Mouse (Mus musculus) left cerebral cortex, postnatal 25 days (tissue): ENCODE results near the gene Zzz3. TPM values are rescaled to one million over a fixed set of nuclear protein-coding genes. Genes with fewer than 3 reads are reported as not detected.

ENCODE experiments used
- DNase-seq, 2 experiments: peaks; one replicate each; pipeline ENCODE4 v3.0.0; 2022; ENCODE audit warnings: low spot score in 2 of 2, mixed read lengths in 1 of 2
- intact Hi-C: fragments of 180-260 bp; cut with DNase I; formaldehyde crosslinking; loops from one replicate; pipeline ENCODE4 v1.15.1; 2025
- total RNA-seq, 2 experiments: library from RNA; stranded (reverse); gene quantifications; 2 replicates each; pipeline ENCODE4 v1.2.3; 2021

The Zzz3 gene
- total RNA-seq, 2 experiments from 2014 or later = 41.2 to 43.7 TPM

- DNase-seq = no peak
- intact Hi-C loops = loop anchor here (2.0 to 5.0 kb wide), 3 partner anchors 79 to 350 kb away; partner anchors contain the start of gene Ak5
These were observed 2.2 kb downstream of the Zzz3 start for GRCm38 (mm10) chr3:152397335-152397940.

- no peak for DNase-seq
- intact Hi-C loops = no loop called here
These were observed 5.2 kb downstream of the Zzz3 start for GRCm38 (mm10) chr3:152400441-152400840.

- no peak for DNase-seq
- intact Hi-C loops = no loop called here
These were observed 5.6 kb downstream of the Zzz3 start for GRCm38 (mm10) chr3:152400875-152401274.

GRCm38 (mm10) chr3:152401964-152402670 lies 6.8 kb downstream of the Zzz3 start:
- peak in 1 of 2 experiments; percentile 38 for DNase-seq
- intact Hi-C loops = no loop called here

- no peak for DNase-seq
- intact Hi-C loops = no loop called here
These were observed 7.4 kb downstream of the Zzz3 start for GRCm38 (mm10) chr3:152402671-152403066.

GRCm38 (mm10) chr3:152403827-152404226 lies 8.6 kb downstream of the Zzz3 start:
- DNase-seq = no peak
- intact Hi-C loops = no loop called here

- intact Hi-C loops = no loop called here
- peak in 1 of 2 experiments; percentile 55 for DNase-seq
These were observed 10.1 kb downstream of the Zzz3 start for GRCm38 (mm10) chr3:152405420-152405819.

- DNase-seq = no peak
- intact Hi-C loops = no loop called here
These were observed 10.8 kb downstream of the Zzz3 start for GRCm38 (mm10) chr3:152405978-152406640.

- DNase-seq = no peak
These were observed 15.8 kb downstream of the Zzz3 start for GRCm38 (mm10) chr3:152410980-152411551.

GRCm38 (mm10) chr3:152412362-152412761 lies 17.1 kb downstream of the Zzz3 start:
- peak in 1 of 2 experiments; percentile 21 for DNase-seq
- intact Hi-C loops = no loop called here

More at GRCm38 (mm10) chr3:152410980-152411551, 15.8 kb downstream of the Zzz3 start:
- intact Hi-C loops = no loop called here

- intact Hi-C loops = no loop called here
These were observed 33.7 kb downstream of the Zzz3 start for GRCm38 (mm10) chr3:152428925-152429324.

GRCm38 (mm10) chr3:152432677-152433076 lies 37.4 kb downstream of the Zzz3 start:
- intact Hi-C loops = no loop called here
- no peak for DNase-seq

More at GRCm38 (mm10) chr3:152428925-152429324, 33.7 kb downstream of the Zzz3 start:
- DNase-seq = peak in 1 of 2 experiments; percentile 45

- no peak for DNase-seq
- intact Hi-C loops = no loop called here
These were observed 40.3 kb downstream of the Zzz3 start for GRCm38 (mm10) chr3:152435590-152435989.

GRCm38 (mm10) chr3:152438068-152438467 lies 42.8 kb downstream of the Zzz3 start:
- intact Hi-C loops = no loop called here
- no peak for DNase-seq

GRCm38 (mm10) chr3:152442795-152443194 lies 47.5 kb downstream of the Zzz3 start:
- DNase-seq = no peak
- intact Hi-C loops = no loop called here

GRCm38 (mm10) chr3:152444114-152444513 lies 48.8 kb downstream of the Zzz3 start:
- no peak for DNase-seq
- intact Hi-C loops = no loop called here

- no peak for DNase-seq
- intact Hi-C loops = no loop called here
These were observed 51.7 kb downstream of the Zzz3 start for GRCm38 (mm10) chr3:152446966-152447365.

- intact Hi-C loops = no loop called here
These were observed 57.9 kb downstream of the Zzz3 start for GRCm38 (mm10) chr3:152453163-152453562.

GRCm38 (mm10) chr3:152457308-152458035 lies 62.2 kb downstream of the Zzz3 start:
- intact Hi-C loops = no loop called here
- no peak for DNase-seq

More at GRCm38 (mm10) chr3:152453163-152453562, 57.9 kb downstream of the Zzz3 start:
- DNase-seq = no peak
